Mouse (Mus musculus): ENCODE measurements around the gene Bmpr1b. TPM values are rescaled to one million over a fixed set of nuclear protein-coding genes. Genes with fewer than 3 reads are reported as not detected.

Gene Bmpr1b
- polyA plus RNA-seq, 1 experiment, result not detected

DNA sequence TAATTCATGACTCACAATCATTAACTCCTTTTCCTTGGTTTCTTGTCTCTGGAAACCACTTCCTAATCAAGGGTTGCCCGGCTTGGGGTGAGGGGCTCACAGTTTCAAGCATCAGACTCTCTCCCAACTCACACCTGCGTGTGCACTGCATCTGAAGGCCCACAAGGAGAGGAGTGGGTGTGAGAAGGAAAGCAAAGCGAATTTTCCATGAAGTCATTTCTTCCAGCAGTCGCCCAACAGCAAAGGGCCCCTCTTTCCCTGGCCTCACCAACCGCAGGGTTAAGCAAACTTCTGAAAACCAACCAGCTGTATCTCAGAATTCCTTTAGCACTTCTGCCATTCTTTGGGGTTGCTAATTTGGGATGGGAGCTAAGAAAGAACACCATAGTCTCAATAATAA, 46.8 kb downstream of the Bmpr1b start:
- TF ChIP-seq FLI1 (IDR thresholded peaks at IDR 0.05; ENCODE audit: low read length) (no peak), GATA1 (IDR thresholded peaks at IDR 0.05; ENCODE audit: borderline replicate concordance, low read length) (no peak)
- H3K4me3 ChIP-seq (replicated peaks), result no peak overlapping the region
- H3K27me3 ChIP-seq (replicated peaks), result no peaks in the 10 kb centered on the region
- no peaks in the 10 kb centered on the region for H3K36me3 ChIP-seq (replicated peaks; ENCODE audit: low read length)
- no peaks in the 10 kb centered on the region for H3K9me3 ChIP-seq
- H3K4me1 ChIP-seq, result no peaks in the 10 kb centered on the region

DNA sequence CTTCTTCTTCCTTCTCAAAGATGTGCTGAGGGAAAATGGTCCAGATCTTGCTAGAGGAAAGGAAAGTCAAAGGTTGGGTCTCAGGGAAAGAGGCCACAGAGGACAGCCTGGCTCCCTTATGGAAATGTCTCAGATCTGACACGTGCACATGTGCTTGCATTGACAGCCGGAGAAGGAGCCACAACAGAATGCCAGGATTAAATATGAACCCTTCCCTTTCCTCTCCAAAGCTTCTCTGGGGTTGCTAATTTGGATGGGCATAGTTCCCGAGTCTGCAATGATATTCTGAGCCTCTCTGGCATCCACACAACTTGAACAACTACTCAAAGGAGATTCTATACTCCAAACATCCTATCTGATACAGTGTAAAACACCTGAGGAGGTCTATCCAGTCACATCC, 48.4 kb downstream of the Bmpr1b start:
- H3K9me3 ChIP-seq, result no peaks in the 10 kb centered on the region
- H3K4me1 ChIP-seq, result no peaks in the 10 kb centered on the region
- no peak overlapping the region for H3K4me3 ChIP-seq (replicated peaks)
- no peaks in the 10 kb centered on the region for H3K27me3 ChIP-seq (replicated peaks)
- H3K36me3 ChIP-seq (replicated peaks; ENCODE audit: low read length), result no peaks in the 10 kb centered on the region
- TF ChIP-seq FLI1 (IDR thresholded peaks at IDR 0.05; ENCODE audit: low read length), result no peak
- no peak for TF ChIP-seq GATA1 (IDR thresholded peaks at IDR 0.05; ENCODE audit: borderline replicate concordance, low read length)

DNA sequence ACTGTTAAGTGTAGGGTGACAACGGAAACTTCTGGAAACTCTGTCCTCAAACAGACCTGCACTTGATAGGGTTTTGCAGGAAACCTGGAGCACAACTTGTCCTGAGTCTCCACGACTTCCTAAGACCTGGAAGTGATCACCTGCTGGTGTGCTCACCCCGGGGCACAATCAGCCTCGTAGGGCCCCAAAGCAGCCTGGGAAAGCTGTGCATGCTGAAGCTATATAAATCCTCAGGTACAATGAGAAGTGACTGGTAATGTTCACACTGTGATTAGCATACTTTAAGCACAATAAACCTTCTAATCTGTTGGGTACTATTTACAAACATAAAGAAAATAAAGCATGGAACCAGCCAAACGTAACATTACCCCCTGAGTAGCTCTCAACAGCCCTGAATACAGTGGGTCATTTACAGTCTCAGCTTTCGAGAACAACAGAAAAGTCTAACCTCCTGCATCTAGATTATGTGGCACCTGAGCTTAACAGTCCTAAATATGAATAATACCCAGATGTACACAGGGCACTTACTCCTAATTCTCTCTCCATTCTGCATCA, 54.4 kb downstream of the Bmpr1b start:
- Histone ChIP-seq H3K4me3 (replicated peaks) (no peak overlapping the region), H3K4me1 (no peaks in the 10 kb centered on the region), H3K9me3 (peaks cover 6% of the 10 kb centered on the region; the same call in 1 of the 2 replicates), H3K27me3 (replicated peaks) (no peaks in the 10 kb centered on the region), H3K36me3 (replicated peaks; ENCODE audit: low read length) (no peaks in the 10 kb centered on the region)
- no peak for TF ChIP-seq FLI1 (IDR thresholded peaks at IDR 0.05; ENCODE audit: low read length)
- no peak for TF ChIP-seq GATA1 (IDR thresholded peaks at IDR 0.05; ENCODE audit: borderline replicate concordance, low read length)

DNA sequence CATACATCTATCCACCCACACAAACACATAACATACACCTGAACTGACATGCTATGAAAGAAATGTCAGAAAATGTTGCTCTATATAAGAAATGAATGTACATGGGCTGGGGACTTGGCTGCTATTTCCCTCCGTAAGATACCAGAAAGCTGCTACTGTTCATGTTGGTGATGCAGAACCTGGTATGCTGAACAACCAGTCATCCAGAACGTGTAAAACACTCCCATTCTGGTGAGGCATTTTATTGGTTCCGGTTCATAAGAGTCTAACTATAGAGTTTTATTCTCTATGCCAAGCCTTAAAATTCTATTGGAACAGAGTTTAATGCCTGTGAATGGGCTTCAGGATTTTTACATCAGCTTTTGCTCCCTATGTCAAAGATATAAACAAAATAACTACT, 55.0 kb downstream of the Bmpr1b start:
- no peaks in the 10 kb centered on the region for H3K36me3 ChIP-seq (replicated peaks; ENCODE audit: low read length)
- H3K4me1 ChIP-seq, result no peaks in the 10 kb centered on the region
- peaks cover 6% of the 10 kb centered on the region; the same call in 1 of the 2 replicates for H3K9me3 ChIP-seq
- TF ChIP-seq GATA1 (IDR thresholded peaks at IDR 0.05; ENCODE audit: borderline replicate concordance, low read length), result no peak
- TF ChIP-seq FLI1 (IDR thresholded peaks at IDR 0.05; ENCODE audit: low read length), result no peak
- no peak overlapping the region for H3K4me3 ChIP-seq (replicated peaks)
- no peaks in the 10 kb centered on the region for H3K27me3 ChIP-seq (replicated peaks)

- Histone ChIP-seq H3K27me3 (replicated peaks) (no peaks in the 10 kb centered on the region), H3K9me3 (peaks cover 6% of the 10 kb centered on the region; the same call in 1 of the 2 replicates), H3K36me3 (replicated peaks; ENCODE audit: low read length) (no peaks in the 10 kb centered on the region), H3K4me3 (replicated peaks) (no peak overlapping the region), H3K4me1 (no peaks in the 10 kb centered on the region)
- TF ChIP-seq GATA1 (IDR thresholded peaks at IDR 0.05; ENCODE audit: borderline replicate concordance, low read length) (no peak), FLI1 (IDR thresholded peaks at IDR 0.05; ENCODE audit: low read length) (no peak)
Measured at GRCm38 (mm10) chr3:142113208-142113607, 56.0 kb downstream of the Bmpr1b start.

DNA sequence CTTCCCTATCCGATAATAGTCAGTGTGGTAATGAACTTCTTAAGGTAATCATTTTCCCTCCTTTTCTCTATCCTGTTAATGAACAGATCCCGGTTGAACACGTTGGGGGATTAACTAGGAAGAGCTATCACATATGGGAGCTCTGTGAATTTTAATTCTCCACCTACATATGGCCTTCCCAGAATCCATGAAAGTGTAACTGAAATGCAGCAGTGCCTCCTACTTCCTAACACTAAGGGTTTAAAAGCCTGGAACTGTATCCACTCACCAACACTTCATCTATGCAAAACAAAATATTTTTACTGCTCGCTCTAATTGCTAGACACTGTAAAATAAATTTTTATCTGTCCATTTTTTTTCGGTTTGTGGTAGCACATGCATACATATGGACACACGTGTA, 63.0 kb downstream of the Bmpr1b start:
- H3K4me1 ChIP-seq, result no peaks in the 10 kb centered on the region
- H3K9me3 ChIP-seq, result peaks cover 7% of the 10 kb centered on the region
- TF ChIP-seq GATA1 (IDR thresholded peaks at IDR 0.05; ENCODE audit: borderline replicate concordance, low read length) (no peak), FLI1 (IDR thresholded peaks at IDR 0.05; ENCODE audit: low read length) (no peak)
- no peak overlapping the region for H3K4me3 ChIP-seq (replicated peaks)
- no peaks in the 10 kb centered on the region for H3K36me3 ChIP-seq (replicated peaks; ENCODE audit: low read length)
- no peaks in the 10 kb centered on the region for H3K27me3 ChIP-seq (replicated peaks)

DNA sequence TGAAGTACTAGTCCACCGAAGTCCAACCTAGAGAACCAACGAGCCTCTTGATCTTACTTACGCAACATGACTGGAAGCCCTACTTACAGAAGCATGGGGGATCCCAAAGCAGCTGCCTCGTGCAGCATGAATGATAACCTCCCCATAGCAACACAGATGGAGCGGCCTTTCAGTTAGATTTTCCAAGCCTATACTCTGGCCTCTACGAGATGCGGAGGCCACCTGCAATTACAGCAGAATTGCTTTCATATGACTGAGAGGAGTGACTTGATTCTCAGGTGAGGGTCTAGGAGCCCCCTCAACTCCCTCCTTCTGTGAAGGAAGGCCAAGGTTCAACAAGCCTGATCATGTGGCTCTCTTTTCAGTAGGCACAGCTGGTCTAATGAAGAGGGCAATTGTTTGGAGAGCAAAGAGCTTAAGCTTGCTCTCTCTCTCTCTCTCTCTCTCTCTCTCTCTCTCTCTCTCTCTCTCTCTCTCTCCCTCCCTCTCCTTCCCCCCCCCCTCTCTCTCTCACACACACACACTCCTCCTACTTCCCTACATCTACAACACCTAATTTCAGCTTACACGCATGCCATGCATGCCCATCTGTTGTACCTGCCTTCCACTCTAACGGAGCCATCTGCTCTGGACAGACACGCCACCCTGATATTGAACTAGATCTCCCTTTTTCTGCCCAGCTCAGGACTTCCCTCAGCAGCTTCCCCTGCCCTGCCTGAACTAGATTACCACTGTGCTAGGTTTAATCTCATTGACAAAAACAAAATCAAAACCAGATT, 65.0 kb downstream of the Bmpr1b start:
- Histone ChIP-seq H3K9me3 (peaks cover 9% of the 10 kb centered on the region), H3K27me3 (replicated peaks) (no peaks in the 10 kb centered on the region), H3K36me3 (replicated peaks; ENCODE audit: low read length) (no peaks in the 10 kb centered on the region), H3K4me3 (replicated peaks) (no peak overlapping the region), H3K4me1 (no peaks in the 10 kb centered on the region)
- TF ChIP-seq FLI1 (IDR thresholded peaks at IDR 0.05; ENCODE audit: low read length), result no peak
- TF ChIP-seq GATA1 (IDR thresholded peaks at IDR 0.05; ENCODE audit: borderline replicate concordance, low read length), result no peak

DNA sequence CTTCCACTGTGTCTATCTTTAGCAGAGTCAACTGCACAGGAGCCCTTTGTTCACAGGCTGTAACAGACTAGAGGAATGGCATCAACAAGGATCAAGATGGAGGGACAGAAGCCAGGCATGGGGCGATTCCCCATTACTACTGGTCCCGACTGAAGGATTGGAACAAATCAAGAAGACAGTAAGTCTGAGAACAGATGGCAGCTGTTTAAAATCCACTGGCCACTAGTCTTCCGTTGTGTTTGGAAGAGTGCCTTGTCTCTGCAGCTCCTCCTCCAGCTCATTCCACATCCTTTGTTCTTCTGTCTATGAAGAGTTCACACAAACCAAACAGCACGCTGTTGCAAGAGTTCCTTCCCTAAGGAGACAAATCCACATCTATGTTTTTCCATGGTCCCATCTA, 65.6 kb downstream of the Bmpr1b start:
- H3K4me1 ChIP-seq, result no peaks in the 10 kb centered on the region
- H3K36me3 ChIP-seq (replicated peaks; ENCODE audit: low read length), result no peaks in the 10 kb centered on the region
- H3K9me3 ChIP-seq, result peaks cover 9% of the 10 kb centered on the region
- no peak overlapping the region for H3K4me3 ChIP-seq (replicated peaks)
- no peaks in the 10 kb centered on the region for H3K27me3 ChIP-seq (replicated peaks)
- TF ChIP-seq FLI1 (IDR thresholded peaks at IDR 0.05; ENCODE audit: low read length) (no peak), GATA1 (IDR thresholded peaks at IDR 0.05; ENCODE audit: borderline replicate concordance, low read length) (no peak)

GRCm38 (mm10) chr3:142099151-142099550, 70.1 kb downstream of the Bmpr1b start:
- Histone ChIP-seq H3K4me3 (replicated peaks) (no peak overlapping the region), H3K9me3 (peaks cover 6% of the 10 kb centered on the region; the same call in 1 of the 2 replicates), H3K36me3 (replicated peaks; ENCODE audit: low read length) (no peaks in the 10 kb centered on the region), H3K4me1 (no peaks in the 10 kb centered on the region), H3K27me3 (replicated peaks) (no peaks in the 10 kb centered on the region)
- no peak for TF ChIP-seq FLI1 (IDR thresholded peaks at IDR 0.05; ENCODE audit: low read length)

DNA sequence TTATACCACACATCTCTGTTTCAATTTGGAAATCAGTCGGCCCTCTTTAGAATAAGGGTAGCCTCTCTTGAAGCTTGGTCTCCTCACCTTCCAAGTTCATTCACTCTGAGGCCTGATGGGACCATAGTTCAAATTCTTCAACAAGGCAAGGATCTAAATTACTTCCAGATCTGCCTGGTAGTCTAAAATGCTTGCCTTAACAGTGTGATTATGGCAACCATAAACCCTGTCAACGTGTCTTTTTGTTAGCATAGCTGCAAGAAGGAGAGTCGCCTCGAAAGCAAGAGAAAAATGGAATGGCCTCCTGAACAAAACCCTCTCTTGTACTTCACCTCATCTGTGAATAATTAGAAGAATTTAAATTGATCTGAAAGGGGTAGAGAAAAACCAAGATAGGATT, 75.2 kb downstream of the Bmpr1b start:
- no peak for TF ChIP-seq FLI1 (IDR thresholded peaks at IDR 0.05; ENCODE audit: low read length)
- TF ChIP-seq GATA1 (IDR thresholded peaks at IDR 0.05; ENCODE audit: borderline replicate concordance, low read length), result no peak

More for the DNA sequence above, 75.2 kb downstream of the Bmpr1b start:
- Histone ChIP-seq H3K36me3 (replicated peaks; ENCODE audit: low read length) (no peaks in the 10 kb centered on the region), H3K4me3 (replicated peaks) (no peak overlapping the region), H3K4me1 (no peaks in the 10 kb centered on the region), H3K9me3 (0 out of 2 replicates have a peak, but pooled peaks cover 4% of the 10 kb centered on the region), H3K27me3 (replicated peaks) (no peaks in the 10 kb centered on the region)
